9 mouse cellular contexts compared by ENCODE assay signal in the genomic region with DNA sequence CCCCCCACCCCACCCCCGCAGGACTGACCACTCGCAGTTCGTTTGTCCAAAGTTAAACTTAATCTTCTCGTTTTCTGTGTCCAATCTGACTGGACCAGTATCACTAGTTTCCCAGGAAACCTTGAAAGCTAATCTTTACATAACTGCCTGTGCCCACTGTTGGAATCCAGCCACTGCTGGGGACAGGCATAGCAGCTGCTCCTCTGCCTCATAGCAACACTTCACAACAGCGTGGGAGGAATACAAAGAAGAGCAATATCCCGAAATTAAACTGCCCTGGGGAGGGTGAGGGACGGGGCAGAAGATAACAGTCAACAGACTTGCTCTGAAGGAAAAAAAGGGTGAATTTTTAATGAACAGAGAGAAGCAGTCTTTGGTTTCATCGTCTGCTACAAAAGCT.
A peak's percentile ranks its signal among the peaks of the same experiment; 100 is the strongest.
DNase-seq lines count a peak whose midpoint lies in the region; ATAC-seq and TF ChIP-seq lines count a peak whose summit lies in the region.
"Had no signal": no experiment of that assay in that cellular context is flagged by ENCODE, and none has a peak within 500 bp of the region (broad histone marks: within the 10 kb centered on the region; RNA-seq: fewer than 3 reads in every experiment).

No protein-coding gene starts in this region.

- H3K9ac ChIP-seq in midbrain, embryonic 13.5 days (replicated peaks): no peak overlapping the region
- H3K9ac ChIP-seq in intestine, embryonic 16.5 days (ENCODE audit: low read depth, low read length): no peak overlapping the region

- H3K4me1 ChIP-seq in cerebellum, adult 2 months (ENCODE audit: control insufficient read depth, insufficient read depth, low read length): no peaks in the 10 kb centered on the region
- peaks cover 3% of the 10 kb centered on the region; the same call in 1 of the 2 replicates for H3K4me1 ChIP-seq in midbrain, embryonic 13.5 days (replicated peaks)
- H3K4me1 ChIP-seq in intestine, embryonic 16.5 days (ENCODE audit: control insufficient read depth, insufficient read depth, low read length): no peaks in the 10 kb centered on the region

- H3K27ac ChIP-seq in cerebellum, adult 2 months (ENCODE audit: insufficient read depth, low read length): no peak overlapping the region
- no peak overlapping the region for H3K27ac ChIP-seq in midbrain, embryonic 13.5 days
- H3K27ac ChIP-seq in intestine, embryonic 16.5 days (ENCODE audit: low read length): no peak overlapping the region
- H3K27ac ChIP-seq: heart, adult 2 months had no signal

- no peak for TF ChIP-seq CTCF in cerebellum, adult 2 months (IDR thresholded peaks at IDR 0.05; ENCODE audit: borderline replicate concordance, insufficient read depth, low read depth, low read length)
- no peak for TF ChIP-seq CTCF in brain, embryonic 14.5 days (IDR thresholded peaks at IDR 0.05; ENCODE audit: borderline replicate concordance, extremely low read depth, insufficient read depth, insufficient read length)

- H3K27me3 ChIP-seq in cerebellum, adult 2 months (ENCODE audit: control insufficient read depth, insufficient read depth, low read length): no peaks in the 10 kb centered on the region
- no peaks in the 10 kb centered on the region for H3K27me3 ChIP-seq in midbrain, embryonic 13.5 days
- H3K27me3 ChIP-seq in intestine, embryonic 16.5 days (replicated peaks; ENCODE audit: control insufficient read depth, insufficient read depth, low read length): no peaks in the 10 kb centered on the region

- H3K4me2 ChIP-seq in midbrain, embryonic 13.5 days (replicated peaks): peak overlapping the region; percentile 11; the same call in 1 of the 2 replicates
- no peak overlapping the region for H3K4me2 ChIP-seq in intestine, embryonic 16.5 days (ENCODE audit: low read depth, low read length)

- peak overlapping the region; percentile 15 for H3K4me3 ChIP-seq in cerebellum, adult 2 months (replicated peaks; ENCODE audit: insufficient read depth, low read depth, low read length)
- H3K4me3 ChIP-seq in midbrain, embryonic 13.5 days (replicated peaks): no peak overlapping the region
- H3K4me3 ChIP-seq in intestine, embryonic 16.5 days (ENCODE audit: low read length): no peak overlapping the region
- H3K4me3 ChIP-seq: heart, adult 2 months had no signal

- peak; percentile 69; the same call in 1 of the 2 replicates for ATAC-seq in midbrain, embryonic 13.5 days
- no peak for ATAC-seq in erythroid progenitor cell, adult 5-6 weeks (replicated peaks; ENCODE audit: low FRiP score, poor library complexity, severe bottlenecking)
- ATAC-seq in intestine, embryonic 16.5 days: no peak

- TF ChIP-seq POLR2A in cerebellum, adult 2 months (IDR thresholded peaks at IDR 0.05; ENCODE audit: borderline replicate concordance, insufficient read depth, low read length): no peak
- TF ChIP-seq POLR2A in brain, embryonic 14.5 days (IDR thresholded peaks at IDR 0.05; ENCODE audit: borderline replicate concordance, extremely low read depth, insufficient read depth, insufficient read length, poor library complexity, severe bottlenecking): no peak

- H3K9me3 ChIP-seq in midbrain, embryonic 13.5 days: no peaks in the 10 kb centered on the region
- no peaks in the 10 kb centered on the region for H3K9me3 ChIP-seq in intestine, embryonic 16.5 days (ENCODE audit: control insufficient read depth, low read length)

- DNase-seq in cerebellum, adult 2 months: peak; percentile 17 to 32
- no peak for DNase-seq in cerebellum, adult 11-12 months
- DNase-seq in brain, embryonic 14.5 days (ENCODE audit: low read depth): peak; percentile 89
- DNase-seq in layer of hippocampus, adult 11-12 months (ENCODE audit: low spot score): peak; percentile 73
- DNase-seq in yolk sac, embryonic 10.5 days (ENCODE audit: low spot score): no peak

- H3K36me3 ChIP-seq in midbrain, embryonic 13.5 days: no peaks in the 10 kb centered on the region
- H3K36me3 ChIP-seq in intestine, embryonic 16.5 days (ENCODE audit: control insufficient read depth, insufficient read depth, low read length): no peaks in the 10 kb centered on the region

- 7% methylated on average over 8 of the region's 8 CpGs for WGBS in cerebellum, adult 2 months
- WGBS in midbrain, embryonic 13.5 days: 35% methylated on average over 8 of the region's 8 CpGs
- WGBS in intestine, embryonic 16.5 days: 66% methylated on average over 8 of the region's 8 CpGs

Comparison
In these comparisons a context has a peak if more than half of its experiments do, and no peak if none do; other contexts are left out.
1. DNase-seq: peak in cerebellum, adult 2 months (2 of 2), brain, embryonic 14.5 days (single experiment) and layer of hippocampus, adult 11-12 months (single experiment); none in cerebellum, adult 11-12 months (single experiment) and yolk sac, embryonic 10.5 days (single experiment).